Mouse (Mus musculus) intestine, embryonic 15.5 days (tissue): ENCODE results near the gene Vmn1r116. TPM values are rescaled to one million over a fixed set of nuclear protein-coding genes. Genes with fewer than 3 reads are reported as not detected.
"Not testable (repeated sequence)": the region's sequence is repeated elsewhere in the genome, so short reads cannot be mapped to it uniquely, and the experiment has no call there.

ENCODE experiments used
- ATAC-seq: fragments of 200-750 bp; cut with Nextera tagmentation; 2 replicates; pipeline ENCODE4 v1.8.0; 2017; ENCODE audit warnings: moderate TSS enrichment, moderate library complexity
- H3K27ac ChIP-seq: fragments of 300-500 bp; sonication (generic); 2 replicates; pipeline ENCODE4 v1.5.1; 2015; ENCODE audit warnings: mild to moderate bottlenecking, inconsistent platforms
- H3K27me3 ChIP-seq: fragments of 300-500 bp; sonication (generic); replicated peaks from 2 replicates; pipeline ENCODE4 v1.6.1; 2015; ENCODE audit warnings: inconsistent platforms
- H3K36me3 ChIP-seq: fragments of 300-500 bp; sonication (generic); 2 replicates; pipeline ENCODE4 v1.6.1; 2015; ENCODE audit warnings: inconsistent platforms
- H3K4me1 ChIP-seq: fragments of 300-500 bp; sonication (generic); replicated peaks from 2 replicates; pipeline ENCODE4 v1.6.1; 2015; ENCODE audit warnings: inconsistent platforms
- H3K4me2 ChIP-seq: fragments of 300-500 bp; sonication (generic); replicated peaks from 2 replicates; pipeline ENCODE4 v1.6.1; 2015; ENCODE audit warnings: mild to moderate bottlenecking, inconsistent platforms
- H3K4me3 ChIP-seq: fragments of 300-500 bp; sonication (generic); replicated peaks from 2 replicates; pipeline ENCODE4 v1.5.1; 2015; ENCODE audit warnings: inconsistent platforms
- H3K9ac ChIP-seq: fragments of 300-500 bp; sonication (generic); 2 replicates; pipeline ENCODE4 v1.6.1; 2015; ENCODE audit warnings: inconsistent platforms
- H3K9me3 ChIP-seq: fragments of 300-500 bp; sonication (generic); 2 replicates; pipeline ENCODE4 v1.6.1; 2016; ENCODE audit warnings: inconsistent platforms
- WGBS: fragments of 180-500 bp; shearing (Covaris S2); methylation state at CpG from one replicate; pipeline ENCODE4 v1.1.7; 2015; 5-methylcytosine and 5-hydroxymethylcytosine counted together
- polyA plus RNA-seq: library from polyadenylated mRNA; unstranded; fragments of >200 nt; fragmentation: Nextera tagmentation; extraction: Ambion mirVana; gene quantifications from 2 replicates; pipeline ENCODE4 v1.2.1, GENCODE M21; 2015

Vmn1r116 gene
- polyA plus RNA-seq: not detected in 2 replicates

DNA sequence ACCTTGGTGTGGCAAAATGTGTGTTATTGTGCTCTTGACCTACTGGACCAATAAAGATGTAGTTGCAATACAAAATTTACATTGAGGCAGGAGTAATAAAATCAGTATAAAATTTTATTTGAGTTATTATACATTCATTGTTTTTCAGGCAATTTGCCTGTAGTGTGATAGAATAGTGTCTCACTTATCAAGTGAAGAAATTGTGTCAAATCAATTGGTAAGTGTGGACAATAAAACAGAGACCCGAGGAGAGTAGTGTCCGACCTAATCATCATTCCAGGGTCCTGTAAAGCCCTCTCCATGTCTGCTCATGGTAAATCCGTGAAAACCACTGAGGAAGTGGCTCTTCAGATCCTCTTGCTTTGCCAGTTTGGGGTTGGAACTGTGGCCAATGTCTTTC, at the start of gene Vmn1r116:
Vmn1r116 (plus strand) TSS at position 301 of the 400 bp plus-strand sequence.
- not testable (repeated sequence) for ATAC-seq, H3K4me2 ChIP-seq, H3K36me3 ChIP-seq, H3K27ac ChIP-seq, H3K9me3 ChIP-seq, H3K4me3 ChIP-seq, H3K4me1 ChIP-seq, H3K27me3 ChIP-seq, H3K9ac ChIP-seq
- 40% methylated on average over 3 of the region's 3 CpGs for WGBS

DNA sequence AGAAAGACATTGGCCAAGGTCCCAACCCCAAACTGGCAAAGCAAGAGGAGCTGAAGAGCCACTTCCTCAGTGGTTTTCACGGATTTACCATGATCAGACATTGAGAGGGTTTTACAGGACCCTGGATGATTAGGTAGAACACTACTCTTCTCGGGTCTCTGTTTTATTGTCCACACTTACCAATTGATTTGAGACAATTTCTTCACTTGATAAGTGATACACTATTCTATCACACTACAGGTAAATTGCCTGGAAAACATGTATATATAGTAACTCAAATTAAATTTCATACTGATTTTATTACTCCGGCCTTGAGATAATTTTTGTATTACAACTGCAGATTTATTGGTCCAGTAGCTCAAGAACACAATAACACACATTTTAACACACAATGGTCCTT, 27.2 kb upstream of the Vmn1r116 start, which contains the start of gene Vmn1r115:
Vmn1r115 (minus strand) TSS at position 101 of the 400 bp plus-strand sequence.
- H3K4me2 ChIP-seq, H3K36me3 ChIP-seq, H3K4me3 ChIP-seq, H3K9me3 ChIP-seq, H3K27ac ChIP-seq, H3K27me3 ChIP-seq, ATAC-seq, H3K4me1 ChIP-seq, H3K9ac ChIP-seq: not testable (repeated sequence)
- WGBS: 93% methylated on average over 1 of the region's 3 CpGs

DNA sequence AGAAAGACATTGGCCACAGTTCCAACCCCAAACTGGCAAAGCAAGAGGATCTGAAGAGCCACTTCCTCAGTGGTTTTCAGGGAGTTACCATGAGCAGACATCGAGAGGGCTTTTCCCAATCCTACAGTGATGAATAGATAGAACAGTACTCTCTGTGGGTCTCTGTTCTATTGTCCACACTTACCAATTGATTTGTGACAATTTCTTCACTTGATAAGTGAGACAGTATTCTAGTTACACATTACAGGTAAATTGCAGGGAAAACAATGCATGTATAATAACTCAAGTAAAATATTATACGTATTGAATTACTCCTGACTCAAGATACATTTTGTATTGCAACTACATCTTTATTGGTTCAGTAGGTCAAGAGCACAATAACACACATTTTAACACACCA, 12.0 kb downstream of the Vmn1r116 start, which contains the start of gene Vmn1r117:
Vmn1r117 (minus strand) TSS at position 101 of the 400 bp plus-strand sequence.
- H3K4me3 ChIP-seq, H3K36me3 ChIP-seq, H3K27me3 ChIP-seq, H3K9ac ChIP-seq, H3K4me2 ChIP-seq, H3K9me3 ChIP-seq, ATAC-seq, H3K4me1 ChIP-seq, H3K27ac ChIP-seq: not testable (repeated sequence)
- WGBS: no CpG with 5 or more reads among the region's 2 CpGs

DNA sequence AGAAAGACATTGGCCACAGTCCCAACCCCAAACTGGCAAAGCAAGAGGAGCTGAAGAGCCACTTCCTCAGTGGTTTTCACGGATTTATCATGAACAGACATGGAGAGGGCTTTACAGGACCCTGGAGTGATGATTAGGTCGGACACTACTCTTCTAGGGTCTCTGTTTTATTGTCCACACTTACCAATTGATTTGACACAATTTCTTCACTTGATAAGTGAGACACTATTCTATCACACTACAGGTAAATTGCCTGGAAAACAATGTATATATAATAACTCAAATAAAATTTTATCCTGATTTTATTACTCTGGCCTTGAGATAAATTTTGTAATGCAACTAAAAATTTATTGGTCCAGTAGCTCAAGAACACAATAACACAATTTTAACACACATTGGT, 40.2 kb downstream of the Vmn1r116 start, which contains the start of gene Vmn1r118:
Vmn1r118 (minus strand) TSS at position 101 of the 400 bp plus-strand sequence.
- H3K27me3 ChIP-seq, H3K9ac ChIP-seq, H3K9me3 ChIP-seq, H3K4me3 ChIP-seq, H3K27ac ChIP-seq, ATAC-seq, H3K36me3 ChIP-seq, H3K4me1 ChIP-seq, H3K4me2 ChIP-seq: not testable (repeated sequence)
- WGBS: no CpG with 5 or more reads among the region's 2 CpGs

Other genes starting within 250 kb of the Vmn1r116 start
- not detected in 2 replicates for gene Vmn1r107, start 203.3 kb upstream of the Vmn1r116 start, polyA plus RNA-seq
- gene Vmn1r111, start 169.0 kb upstream of the Vmn1r116 start, polyA plus RNA-seq: not detected in 2 replicates
- gene Gm10668, start 141.6 kb upstream of the Vmn1r116 start, polyA plus RNA-seq: not detected in 2 replicates
- gene Vmn1r112, start 101.1 kb upstream of the Vmn1r116 start, polyA plus RNA-seq: not detected in 2 replicates
- not detected in 2 replicates for gene Vmn1r113, start 85.0 kb upstream of the Vmn1r116 start, polyA plus RNA-seq
- gene Vmn1r114, start 60.1 kb upstream of the Vmn1r116 start, polyA plus RNA-seq: not detected in 2 replicates
- not detected in 2 replicates for gene Vmn1r115, start 27.3 kb upstream of the Vmn1r116 start, polyA plus RNA-seq
- not detected in 2 replicates for gene Vmn1r117, start 11.9 kb downstream of the Vmn1r116 start, polyA plus RNA-seq
- gene Vmn1r118, start 40.1 kb downstream of the Vmn1r116 start, polyA plus RNA-seq: not detected in 2 replicates
- gene Vmn1r119, start 140.2 kb downstream of the Vmn1r116 start, polyA plus RNA-seq: not detected in 2 replicates
- not detected in 2 replicates for gene Vmn1r120, start 181.5 kb downstream of the Vmn1r116 start, polyA plus RNA-seq
- gene Vmn1r121, start 226.3 kb downstream of the Vmn1r116 start, polyA plus RNA-seq: not detected in 2 replicates